Mouse (Mus musculus) olfactory bulb, adult 2 months (tissue): ENCODE data around the gene Rreb1. TPM values are rescaled to one million over a fixed set of nuclear protein-coding genes. Genes with fewer than 3 reads are reported as not detected.

Experiments used
- H3K27ac ChIP-seq: fragments of 200-500 bp; 2 replicates; pipeline ENCODE4 v1.5.1; 2012; ENCODE audit warnings: low read depth, low read length; ENCODE audit not compliant: insufficient read depth
- H3K4me1 ChIP-seq: fragments of 200-500 bp; 2 replicates; pipeline ENCODE4 v1.6.1; 2012; ENCODE audit warnings: low read length; ENCODE audit not compliant: control insufficient read depth, insufficient read depth
- H3K4me3 ChIP-seq: fragments of 200-500 bp; 2 replicates; pipeline ENCODE4 v1.5.1; 2012; ENCODE audit warnings: mild to moderate bottlenecking, low read depth, low read length, moderate library complexity; ENCODE audit not compliant: insufficient read depth
- CTCF ChIP-seq: fragments of 200-500 bp; IDR thresholded peaks from 2 replicates; pipeline ENCODE4 v1.5.1; 2012; ENCODE audit warnings: low read depth, mild to moderate bottlenecking, low read length, moderate library complexity; ENCODE audit not compliant: insufficient read depth
- POLR2A ChIP-seq: fragments of 200-500 bp; IDR thresholded peaks from 2 replicates; pipeline ENCODE4 v1.6.1; 2012; ENCODE audit warnings: mild to moderate bottlenecking, low read depth, low read length, moderate library complexity; ENCODE audit not compliant: insufficient read depth
- WGBS: fragments of 180-500 bp; shearing (Covaris S2); methylation state at CpG from one replicate; pipeline ENCODE4 v1.1.7; 2018; 5-methylcytosine and 5-hydroxymethylcytosine counted together
- polyA plus RNA-seq: library from polyadenylated mRNA; stranded (reverse); fragments of >200 nt; gene quantifications from 2 replicates; pipeline ENCODE4 v1.2.4, GENCODE M21; 2012; ENCODE audit warnings: low replicate concordance; ENCODE audit not compliant: missing spikeins, insufficient read depth, insufficient read length

The Rreb1 gene
- 58.3 TPM in 1 of 2 replicates, not detected in the other for polyA plus RNA-seq

- TF ChIP-seq POLR2A: peak; percentile 27; the same call in 1 of the 2 replicates
- no peak for TF ChIP-seq CTCF
- H3K4me3 ChIP-seq: peak within 1 kb of the TSS; percentile 56
- under 1% methylated on average over 37 of the region's 37 CpGs for WGBS
- H3K27ac ChIP-seq: no peak within 1 kb of the TSS
- peaks cover 16% of the 10 kb centered on the region for H3K4me1 ChIP-seq
Observed at GRCm38 (mm10) chr13:37778147-37778593, at the start of gene Rreb1. Gene Rreb1 (plus strand): TSS chr13:37778400.

GRCm38 (mm10) chr13:37728551-37728950, 49.6 kb upstream of the Rreb1 start:
- Histone ChIP-seq H3K4me3 (no peak overlapping the region), H3K27ac (no peak overlapping the region), H3K4me1 (no peaks in the 10 kb centered on the region)
- WGBS: 76% methylated on average over 7 of the region's 7 CpGs
- TF ChIP-seq CTCF (no peak), POLR2A (no peak)

GRCm38 (mm10) chr13:37731914-37732693, 46.1 kb upstream of the Rreb1 start:
- Histone ChIP-seq H3K4me3 (no peak overlapping the region), H3K4me1 (0 out of 2 replicates have a peak, but pooled peaks cover 2% of the 10 kb centered on the region), H3K27ac (no peak overlapping the region)
- 91% methylated on average over 12 of the region's 12 CpGs for WGBS
- TF ChIP-seq POLR2A: no peak
- TF ChIP-seq CTCF: no peak

- Histone ChIP-seq H3K4me1 (0 out of 2 replicates have a peak, but pooled peaks cover 2% of the 10 kb centered on the region), H3K27ac (no peak overlapping the region), H3K4me3 (no peak overlapping the region)
- no peak for TF ChIP-seq CTCF
- TF ChIP-seq POLR2A: no peak
- WGBS: 97% methylated on average over 11 of the region's 11 CpGs
Observed at GRCm38 (mm10) chr13:37734501-37734900, 43.7 kb upstream of the Rreb1 start.

- TF ChIP-seq CTCF: no peak
- no peak for TF ChIP-seq POLR2A
- Histone ChIP-seq H3K27ac (no peak overlapping the region), H3K4me1 (no peaks in the 10 kb centered on the region), H3K4me3 (no peak overlapping the region)
- 85% methylated on average over 5 of the region's 5 CpGs for WGBS
Observed at GRCm38 (mm10) chr13:37740111-37740510, 38.1 kb upstream of the Rreb1 start.

- 69% methylated on average over 5 of the region's 5 CpGs for WGBS
- no peak for TF ChIP-seq POLR2A
- no peak for TF ChIP-seq CTCF
- Histone ChIP-seq H3K27ac (no peak overlapping the region), H3K4me1 (no peaks in the 10 kb centered on the region), H3K4me3 (no peak overlapping the region)
Observed at GRCm38 (mm10) chr13:37740752-37741151, 37.4 kb upstream of the Rreb1 start.

GRCm38 (mm10) chr13:37742248-37742647, 36.0 kb upstream of the Rreb1 start:
- Histone ChIP-seq H3K4me1 (no peaks in the 10 kb centered on the region), H3K27ac (no peak overlapping the region), H3K4me3 (no peak overlapping the region)
- TF ChIP-seq POLR2A: no peak
- no peak for TF ChIP-seq CTCF
- 88% methylated on average over 4 of the region's 4 CpGs for WGBS

GRCm38 (mm10) chr13:37747504-37747903, 30.7 kb upstream of the Rreb1 start:
- Histone ChIP-seq H3K4me3 (no peak overlapping the region), H3K27ac (no peak overlapping the region), H3K4me1 (peaks cover 12% of the 10 kb centered on the region)
- 69% methylated on average over 7 of the region's 7 CpGs for WGBS
- TF ChIP-seq POLR2A (no peak), CTCF (no peak)

- Histone ChIP-seq H3K4me3 (no peak overlapping the region), H3K4me1 (peaks cover 12% of the 10 kb centered on the region), H3K27ac (peak overlapping the region; percentile 51; the same call in 1 of the 2 replicates)
- WGBS: 19% methylated on average over 3 of the region's 3 CpGs
- TF ChIP-seq POLR2A (no peak), CTCF (no peak)
Observed at GRCm38 (mm10) chr13:37749485-37749884, 28.7 kb upstream of the Rreb1 start.
